Mouse (Mus musculus) heart, embryonic 12.5 days (tissue): ENCODE measurements around the gene Cntn2. TPM values are rescaled to one million over a fixed set of nuclear protein-coding genes. Genes with fewer than 3 reads are reported as not detected.

Source experiments
- ATAC-seq: fragments of 200-750 bp; cut with Nextera tagmentation; 2 replicates; pipeline ENCODE4 v1.8.0; 2017; ENCODE audit warnings: moderate TSS enrichment, moderate library complexity; ENCODE audit not compliant: insufficient number of reproducible peaks, low FRiP score
- H3K27ac ChIP-seq: fragments of 300-500 bp; sonication (generic); 2 replicates; pipeline ENCODE4 v1.5.1; 2016; ENCODE audit warnings: mild to moderate bottlenecking, moderate library complexity; ENCODE audit not compliant: poor library complexity, severe bottlenecking
- H3K27me3 ChIP-seq: fragments of 300-500 bp; sonication (generic); replicated peaks from 2 replicates; pipeline ENCODE4 v1.6.1; 2016; ENCODE audit warnings: mild to moderate bottlenecking, moderate library complexity
- H3K36me3 ChIP-seq: fragments of 300-500 bp; sonication (generic); 2 replicates; pipeline ENCODE4 v1.6.1; 2016; ENCODE audit warnings: mild to moderate bottlenecking, moderate library complexity
- H3K4me1 ChIP-seq: fragments of 300-500 bp; sonication (generic); replicated peaks from 2 replicates; pipeline ENCODE4 v1.6.1; 2016; ENCODE audit warnings: mild to moderate bottlenecking
- H3K4me2 ChIP-seq: fragments of 300-500 bp; sonication (generic); 2 replicates; pipeline ENCODE4 v1.6.1; 2016; ENCODE audit warnings: mild to moderate bottlenecking, moderate library complexity
- H3K4me3 ChIP-seq: fragments of 300-500 bp; sonication (generic); 2 replicates; pipeline ENCODE4 v1.5.1; 2016; ENCODE audit warnings: mild to moderate bottlenecking
- H3K9ac ChIP-seq: fragments of 300-500 bp; sonication (generic); 2 replicates; pipeline ENCODE4 v1.6.1; 2016; ENCODE audit warnings: mild to moderate bottlenecking, moderate library complexity
- H3K9me3 ChIP-seq: fragments of 300-500 bp; sonication (generic); replicated peaks from 2 replicates; pipeline ENCODE4 v1.6.1; 2016; ENCODE audit warnings: mild to moderate bottlenecking, moderate library complexity
- WGBS: fragments of 180-500 bp; shearing (Covaris S2); methylation state at CpG from one replicate; pipeline ENCODE4 v1.1.7; 2016; 5-methylcytosine and 5-hydroxymethylcytosine counted together
- polyA plus RNA-seq: library from polyadenylated mRNA; unstranded; fragments of >200 nt; fragmentation: Nextera tagmentation; extraction: Ambion mirVana; gene quantifications from 2 replicates; pipeline ENCODE4 v1.2.1, GENCODE M21; 2016

Gene Cntn2
- polyA plus RNA-seq, 1 experiment from 2014 or later, result 0.20 TPM

- Histone ChIP-seq H3K4me3 (no peak overlapping the region), H3K4me2 (no peak overlapping the region), H3K27me3 (peaks cover 12% of the 10 kb centered on the region), H3K4me1 (no peaks in the 10 kb centered on the region), H3K9ac (no peak overlapping the region), H3K27ac (no peak overlapping the region), H3K9me3 (no peaks in the 10 kb centered on the region), H3K36me3 (peaks cover 39% of the 10 kb centered on the region)
- 81% methylated on average over 5 of the region's 5 CpGs for whole genome bisulfite sequencing
- no peak for ATAC-seq
These were observed 33.3 kb downstream of the Cntn2 start for GRCm38 (mm10) chr1:132509771-132510170.

- no peak overlapping the region for H3K4me2 ChIP-seq
- H3K27ac ChIP-seq, result no peak overlapping the region
- 91% methylated on average over 7 of the region's 7 CpGs for WGBS
- no peak for ATAC-seq
- H3K4me3 ChIP-seq, result no peak overlapping the region
- H3K27me3 ChIP-seq, result no peaks in the 10 kb centered on the region
- H3K9ac ChIP-seq, result no peak overlapping the region
- H3K9me3 ChIP-seq, result no peaks in the 10 kb centered on the region
- no peaks in the 10 kb centered on the region for H3K4me1 ChIP-seq
- peaks cover 65% of the 10 kb centered on the region for H3K36me3 ChIP-seq
These were observed 36.4 kb downstream of the Cntn2 start for GRCm38 (mm10) chr1:132506656-132507055.

DNA sequence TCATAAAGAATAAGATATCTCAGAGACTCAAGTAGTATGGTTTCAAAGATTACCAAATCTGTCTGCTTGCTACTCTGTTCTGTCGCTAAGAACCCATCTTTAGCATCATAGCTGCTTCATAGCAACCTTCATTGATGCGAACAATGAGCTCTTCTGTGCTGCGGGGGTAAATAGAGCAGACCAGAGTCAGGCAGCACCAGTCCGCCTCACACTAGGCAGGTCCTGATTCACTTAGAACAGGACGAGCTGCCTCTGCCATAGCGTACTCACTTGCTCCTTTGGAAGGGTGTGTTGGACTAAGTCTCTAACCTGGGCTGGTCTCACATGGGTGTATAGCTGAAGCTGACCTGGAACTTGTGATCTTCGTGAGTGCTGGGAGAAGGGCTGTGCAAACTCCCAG is 37.0 kb downstream of the Cntn2 start, which contains the start of gene Tmem81:
Tmem81 (plus strand) TSS at position 173 of the 400 bp plus-strand sequence.
- Histone ChIP-seq H3K9ac (no peak within 1 kb of the TSS), H3K36me3 (peaks cover 71% of the 10 kb centered on the region), H3K27me3 (no peaks in the 10 kb centered on the region), H3K9me3 (no peaks in the 10 kb centered on the region), H3K4me3 (no peak within 1 kb of the TSS), H3K27ac (no peak within 1 kb of the TSS), H3K4me2 (no peak within 1 kb of the TSS), H3K4me1 (no peaks in the 10 kb centered on the region)
- WGBS, result 89% methylated on average over 7 of the region's 7 CpGs
- ATAC-seq, result no peak

DNA sequence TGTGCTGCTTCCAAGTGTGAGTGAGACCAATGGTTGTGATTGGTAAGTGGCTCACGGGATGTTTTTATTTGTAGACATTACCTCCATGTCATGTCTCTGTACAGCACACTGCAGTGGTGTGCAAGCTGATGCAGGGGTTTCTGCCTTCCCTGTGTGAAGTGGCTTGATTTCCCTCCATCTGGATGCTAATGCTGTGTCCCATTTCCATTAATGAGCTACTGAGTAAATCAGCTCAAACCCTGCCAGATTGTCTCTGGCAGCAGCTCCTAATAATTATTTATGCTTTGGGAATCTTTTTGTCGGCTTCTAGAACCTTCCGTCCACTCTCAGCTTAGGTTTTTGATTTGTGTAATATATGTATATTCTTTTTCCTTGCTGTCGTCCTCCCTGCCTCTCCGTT is 37.9 kb downstream of the Cntn2 start:
- WGBS, result 91% methylated on average over 5 of the region's 5 CpGs
- no peak for ATAC-seq
- Histone ChIP-seq H3K36me3 (peaks cover 80% of the 10 kb centered on the region), H3K9ac (no peak overlapping the region), H3K4me3 (no peak overlapping the region), H3K4me2 (no peak overlapping the region), H3K27ac (no peak overlapping the region), H3K9me3 (no peaks in the 10 kb centered on the region), H3K4me1 (no peaks in the 10 kb centered on the region), H3K27me3 (no peaks in the 10 kb centered on the region)

- no peak for ATAC-seq
- H3K9me3 ChIP-seq, result no peaks in the 10 kb centered on the region
- H3K4me2 ChIP-seq, result no peak overlapping the region
- H3K4me3 ChIP-seq, result no peak overlapping the region
- H3K27me3 ChIP-seq, result no peaks in the 10 kb centered on the region
- 94% methylated on average over 2 of the region's 2 CpGs for WGBS
- H3K9ac ChIP-seq, result no peak overlapping the region
- peaks cover 82% of the 10 kb centered on the region for H3K36me3 ChIP-seq
- no peaks in the 10 kb centered on the region for H3K4me1 ChIP-seq
- no peak overlapping the region for H3K27ac ChIP-seq
These were observed 42.5 kb downstream of the Cntn2 start for GRCm38 (mm10) chr1:132500535-132500934.

- Histone ChIP-seq H3K36me3 (peaks cover 27% of the 10 kb centered on the region; the same call in 1 of the 2 replicates), H3K9ac (no peak overlapping the region), H3K4me1 (peaks cover 2% of the 10 kb centered on the region), H3K27me3 (no peaks in the 10 kb centered on the region), H3K27ac (no peak overlapping the region), H3K4me3 (no peak overlapping the region), H3K9me3 (no peaks in the 10 kb centered on the region), H3K4me2 (no peak overlapping the region)
- 94% methylated on average over 6 of the region's 6 CpGs for WGBS
- ATAC-seq, result no peak
These were observed 59.3 kb downstream of the Cntn2 start for GRCm38 (mm10) chr1:132483759-132484158.

- H3K4me1 ChIP-seq, result peaks cover 8% of the 10 kb centered on the region
- no peak for ATAC-seq
- H3K9ac ChIP-seq, result no peak overlapping the region
- no peaks in the 10 kb centered on the region for H3K9me3 ChIP-seq
- H3K27ac ChIP-seq, result no peak overlapping the region
- H3K4me3 ChIP-seq, result no peak overlapping the region
- no peaks in the 10 kb centered on the region for H3K27me3 ChIP-seq
- WGBS, result 82% methylated on average over 3 of the region's 3 CpGs
- H3K4me2 ChIP-seq, result no peak overlapping the region
- peaks cover 21% of the 10 kb centered on the region; the same call in 1 of the 2 replicates for H3K36me3 ChIP-seq
These were observed 59.8 kb downstream of the Cntn2 start for GRCm38 (mm10) chr1:132483234-132483633.

DNA sequence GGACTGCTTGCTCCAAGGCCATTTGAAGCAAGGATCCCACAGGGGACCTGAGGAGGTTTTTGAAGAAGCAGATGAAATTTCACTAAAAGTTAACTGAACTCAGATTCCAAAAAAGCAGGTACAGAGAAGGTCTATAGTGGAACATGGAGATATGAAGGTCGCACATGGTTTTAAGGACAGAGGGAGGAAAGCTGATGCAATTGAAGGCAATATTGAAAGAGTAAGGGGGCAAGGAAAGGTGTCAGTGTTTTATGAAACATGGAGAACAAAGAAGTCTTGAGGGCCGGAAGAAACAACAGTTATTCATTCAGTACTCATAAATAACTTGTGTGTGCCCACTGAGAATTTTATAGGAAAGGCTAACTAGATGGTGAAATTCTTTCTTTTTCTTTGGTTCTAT is 61.4 kb downstream of the Cntn2 start:
- no peak overlapping the region for H3K9ac ChIP-seq
- WGBS, result 93% methylated on average over 2 of the region's 2 CpGs
- H3K4me2 ChIP-seq, result no peak overlapping the region
- H3K4me1 ChIP-seq, result peaks cover 12% of the 10 kb centered on the region
- no peak for ATAC-seq
- H3K27me3 ChIP-seq, result no peaks in the 10 kb centered on the region
- no peak overlapping the region for H3K27ac ChIP-seq
- no peaks in the 10 kb centered on the region for H3K9me3 ChIP-seq
- H3K4me3 ChIP-seq, result no peak overlapping the region
- peaks cover 10% of the 10 kb centered on the region; the same call in 1 of the 2 replicates for H3K36me3 ChIP-seq

- 87% methylated on average over 1 of the region's 1 CpGs for WGBS
- Histone ChIP-seq H3K27me3 (no peaks in the 10 kb centered on the region), H3K4me2 (no peak overlapping the region), H3K27ac (no peak overlapping the region), H3K36me3 (no peaks in the 10 kb centered on the region; the same call in 1 of the 2 replicates), H3K4me1 (peaks cover 17% of the 10 kb centered on the region), H3K9me3 (no peaks in the 10 kb centered on the region), H3K4me3 (no peak overlapping the region), H3K9ac (no peak overlapping the region)
- ATAC-seq, result no peak
These were observed 63.6 kb downstream of the Cntn2 start for GRCm38 (mm10) chr1:132479438-132479837.

DNA sequence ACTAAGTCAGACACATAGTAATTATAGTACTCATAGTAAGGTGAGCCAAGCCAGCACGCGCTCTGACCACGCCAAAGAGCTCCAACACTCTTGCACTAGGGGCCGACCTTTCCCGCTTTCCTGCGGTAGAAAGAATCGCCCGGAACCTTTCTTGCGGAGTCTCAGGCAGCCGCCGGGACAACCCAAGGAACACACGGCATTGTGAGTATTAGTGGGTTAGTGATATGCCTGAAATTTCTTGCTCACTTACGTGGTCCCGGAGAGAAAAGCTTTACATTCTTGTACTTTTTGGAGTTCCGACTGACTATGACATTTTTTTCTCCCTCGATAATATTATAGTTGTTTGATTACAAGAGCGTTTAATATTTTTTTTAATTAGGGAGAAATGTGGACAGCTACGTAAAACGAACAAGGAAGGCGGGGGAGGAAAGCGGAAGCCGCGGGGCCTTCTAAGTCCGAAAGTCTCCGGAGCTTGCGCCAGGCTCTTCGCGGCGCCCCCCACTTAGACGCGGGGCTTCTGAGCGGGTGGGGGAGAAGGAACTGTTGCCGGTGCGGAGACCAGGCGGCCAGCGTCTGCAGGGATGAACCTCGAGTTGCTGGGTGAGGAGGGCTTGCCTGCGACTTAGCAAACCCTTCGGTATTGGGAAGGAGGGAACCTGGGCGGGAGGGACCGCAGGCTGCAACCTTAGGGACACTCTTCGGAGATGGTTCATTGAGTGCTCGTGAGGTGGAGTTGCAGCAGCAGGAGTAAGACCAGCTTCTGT is 65.9 kb downstream of the Cntn2 start, which contains the start of gene Rbbp5:
Rbbp5 (plus strand) TSS at position 438 of the 764 bp plus-strand sequence.
- Histone ChIP-seq H3K27ac (peak within 1 kb of the TSS; percentile 59), H3K36me3 (no peaks in the 10 kb centered on the region), H3K4me3 (peak within 1 kb of the TSS; percentile 89), H3K9me3 (no peaks in the 10 kb centered on the region), H3K4me1 (peaks cover 17% of the 10 kb centered on the region), H3K4me2 (peak within 1 kb of the TSS; percentile 70), H3K9ac (peak within 1 kb of the TSS; percentile 89), H3K27me3 (no peaks in the 10 kb centered on the region)
- ATAC-seq, result peak; percentile 86
- under 1% methylated on average over 43 of the region's 43 CpGs for WGBS

GRCm38 (mm10) chr1:132476575-132476927 is 66.5 kb downstream of the Cntn2 start:
- Histone ChIP-seq H3K27me3 (no peaks in the 10 kb centered on the region), H3K9me3 (no peaks in the 10 kb centered on the region), H3K36me3 (no peaks in the 10 kb centered on the region), H3K9ac (peak overlapping the region; percentile 64), H3K4me1 (peaks cover 17% of the 10 kb centered on the region), H3K4me3 (peak overlapping the region; percentile 89), H3K27ac (peak overlapping the region; percentile 28), H3K4me2 (peak overlapping the region; percentile 70)
- ATAC-seq, result peak; percentile 10; the same call in 1 of the 2 replicates
- 5% methylated on average over 9 of the region's 9 CpGs for WGBS
